Mouse (Mus musculus): ENCODE measurements around the gene Sstr2. TPM values are rescaled to one million over a fixed set of nuclear protein-coding genes. Genes with fewer than 3 reads are reported as not detected.
A peak's percentile ranks its signal among the peaks of the same experiment; 100 is the strongest.

The Sstr2 gene
- polyA plus RNA-seq, 1 experiment = 1.3 TPM

DNA sequence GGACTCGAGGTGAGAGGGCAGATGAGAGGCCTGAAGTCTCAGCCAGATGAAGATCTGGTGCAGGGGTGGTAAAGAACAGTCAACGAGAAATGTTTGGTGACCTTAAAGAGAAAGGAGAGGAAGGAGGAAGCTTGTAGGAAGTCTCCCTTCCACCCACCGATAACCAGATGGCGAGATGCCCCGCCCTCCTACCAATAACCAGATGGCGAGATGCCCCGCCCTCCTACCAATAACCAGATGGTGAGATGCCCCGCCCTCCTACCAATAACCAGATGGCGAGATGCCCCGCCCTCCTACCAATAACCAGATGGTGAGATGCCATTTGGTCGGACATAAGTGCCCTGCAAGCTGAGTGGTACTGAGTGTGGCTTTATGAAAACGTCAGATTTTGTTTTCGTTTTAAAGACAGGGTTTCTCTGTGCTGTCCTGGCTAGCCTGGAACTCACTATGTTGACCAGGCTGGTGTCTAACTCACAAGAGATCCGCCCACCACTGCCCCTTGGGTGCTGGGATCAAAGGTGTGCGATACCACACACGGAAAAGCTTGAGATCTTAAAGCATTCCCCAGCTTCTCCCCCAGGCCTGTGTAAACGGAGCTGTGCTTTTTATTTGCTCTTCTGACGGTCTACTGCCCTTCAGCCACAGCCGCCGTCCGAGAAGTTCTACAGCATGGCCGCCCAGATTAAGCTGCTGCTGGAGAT is 32.2 kb downstream of the Sstr2 start:
- peak overlapping the region; percentile 0; the same call in 1 of the 2 replicates for H3K4me3 ChIP-seq (ENCODE audit: control insufficient read depth, low read depth, low read length)
- H3K36me3 ChIP-seq (ENCODE audit: control insufficient read depth, insufficient read depth, low read length) = no peaks in the 10 kb centered on the region; the same call in 1 of the 2 replicates
- TF ChIP-seq POLR2A (IDR thresholded peaks at IDR 0.05; ENCODE audit: control insufficient read depth, low read depth, low read length) = no peak
- TF ChIP-seq CTCF (IDR thresholded peaks at IDR 0.05; ENCODE audit: control insufficient read depth, insufficient read depth, insufficient replicate concordance, low read depth, low read length) = no peak
- H3K27ac ChIP-seq (ENCODE audit: control insufficient read depth, insufficient read depth, low read depth, low read length) = no peak overlapping the region
- no peaks in the 10 kb centered on the region for H3K27me3 ChIP-seq (ENCODE audit: control insufficient read depth, insufficient read depth, low read length)
- peaks cover 16% of the 10 kb centered on the region for H3K4me1 ChIP-seq (ENCODE audit: control insufficient read depth, insufficient read depth, low read length)

DNA sequence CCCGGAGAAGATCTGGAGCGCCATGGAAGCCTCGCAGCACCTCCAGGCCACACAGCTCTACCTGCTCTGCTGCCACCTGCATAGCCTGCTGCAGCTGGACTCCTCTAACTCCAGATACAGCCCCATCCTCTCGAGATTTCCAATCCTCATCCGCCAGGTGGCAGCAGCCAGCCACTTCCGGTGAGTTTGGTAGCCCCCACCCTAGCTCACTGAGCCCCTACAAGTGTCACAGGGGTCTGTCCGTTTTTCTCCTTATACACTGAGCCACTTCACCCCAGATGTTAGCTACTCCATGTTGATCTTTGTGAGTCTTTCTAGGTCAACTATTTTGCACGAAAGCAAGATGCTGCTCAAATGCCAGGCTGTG is 32.7 kb downstream of the Sstr2 start:
- H3K36me3 ChIP-seq (ENCODE audit: control insufficient read depth, insufficient read depth, low read length) = no peaks in the 10 kb centered on the region; the same call in 1 of the 2 replicates
- TF ChIP-seq POLR2A (IDR thresholded peaks at IDR 0.05; ENCODE audit: control insufficient read depth, low read depth, low read length) (no peak), CTCF (IDR thresholded peaks at IDR 0.05; ENCODE audit: control insufficient read depth, insufficient read depth, insufficient replicate concordance, low read depth, low read length) (peak; percentile 50; the same call in 1 of the 2 replicates)
- H3K4me1 ChIP-seq (ENCODE audit: control insufficient read depth, insufficient read depth, low read length) = peaks cover 16% of the 10 kb centered on the region
- no peak overlapping the region for H3K27ac ChIP-seq (ENCODE audit: control insufficient read depth, insufficient read depth, low read depth, low read length)
- peak overlapping the region; percentile 0; the same call in 1 of the 2 replicates for H3K4me3 ChIP-seq (ENCODE audit: control insufficient read depth, low read depth, low read length)
- H3K27me3 ChIP-seq (ENCODE audit: control insufficient read depth, insufficient read depth, low read length) = no peaks in the 10 kb centered on the region

- Histone ChIP-seq H3K27ac (ENCODE audit: control insufficient read depth, insufficient read depth, low read depth, low read length) (no peak overlapping the region), H3K27me3 (ENCODE audit: control insufficient read depth, insufficient read depth, low read length) (no peaks in the 10 kb centered on the region), H3K4me1 (ENCODE audit: control insufficient read depth, insufficient read depth, low read length) (peaks cover 16% of the 10 kb centered on the region), H3K4me3 (ENCODE audit: control insufficient read depth, low read depth, low read length) (no peak overlapping the region), H3K36me3 (ENCODE audit: control insufficient read depth, insufficient read depth, low read length) (no peaks in the 10 kb centered on the region; the same call in 1 of the 2 replicates)
- TF ChIP-seq CTCF (IDR thresholded peaks at IDR 0.05; ENCODE audit: control insufficient read depth, insufficient read depth, insufficient replicate concordance, low read depth, low read length) (no peak), POLR2A (IDR thresholded peaks at IDR 0.05; ENCODE audit: control insufficient read depth, low read depth, low read length) (no peak)
These were observed 33.4 kb downstream of the Sstr2 start for GRCm38 (mm10) chr11:113652516-113652915.

DNA sequence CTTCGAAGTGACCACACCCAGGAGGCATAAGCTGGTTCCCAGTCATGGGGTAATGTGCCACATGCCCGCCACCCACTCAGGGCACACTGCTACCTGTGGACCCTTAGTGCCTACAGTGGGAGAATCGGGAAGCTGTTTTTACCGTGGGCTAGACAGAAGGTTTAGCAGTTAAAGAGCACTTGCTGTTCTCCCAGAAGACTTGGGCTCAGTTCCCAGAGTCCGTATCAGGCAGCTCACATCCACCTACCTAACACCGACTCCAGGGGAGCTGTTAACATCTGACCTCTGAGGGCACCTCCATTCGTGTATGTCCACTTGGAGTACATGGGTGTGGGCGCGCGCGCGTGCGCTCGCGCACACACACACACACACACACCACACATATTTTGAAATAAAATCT is 35.0 kb downstream of the Sstr2 start:
- no peak for TF ChIP-seq POLR2A (IDR thresholded peaks at IDR 0.05; ENCODE audit: control insufficient read depth, low read depth, low read length)
- no peak for TF ChIP-seq CTCF (IDR thresholded peaks at IDR 0.05; ENCODE audit: control insufficient read depth, insufficient read depth, insufficient replicate concordance, low read depth, low read length)
- Histone ChIP-seq H3K27me3 (ENCODE audit: control insufficient read depth, insufficient read depth, low read length) (no peaks in the 10 kb centered on the region), H3K4me3 (ENCODE audit: control insufficient read depth, low read depth, low read length) (no peak overlapping the region), H3K36me3 (ENCODE audit: control insufficient read depth, insufficient read depth, low read length) (no peaks in the 10 kb centered on the region; the same call in 1 of the 2 replicates), H3K4me1 (ENCODE audit: control insufficient read depth, insufficient read depth, low read length) (peaks cover 5% of the 10 kb centered on the region; the same call in 1 of the 2 replicates), H3K27ac (ENCODE audit: control insufficient read depth, insufficient read depth, low read depth, low read length) (no peak overlapping the region)

GRCm38 (mm10) chr11:113654561-113655270 is 35.6 kb downstream of the Sstr2 start:
- no peaks in the 10 kb centered on the region for H3K27me3 ChIP-seq (ENCODE audit: control insufficient read depth, insufficient read depth, low read length)
- no peak overlapping the region for H3K4me3 ChIP-seq (ENCODE audit: control insufficient read depth, low read depth, low read length)
- peaks cover 5% of the 10 kb centered on the region; the same call in 1 of the 2 replicates for H3K4me1 ChIP-seq (ENCODE audit: control insufficient read depth, insufficient read depth, low read length)
- H3K27ac ChIP-seq (ENCODE audit: control insufficient read depth, insufficient read depth, low read depth, low read length) = no peak overlapping the region
- H3K36me3 ChIP-seq (ENCODE audit: control insufficient read depth, insufficient read depth, low read length) = no peaks in the 10 kb centered on the region; the same call in 1 of the 2 replicates
- TF ChIP-seq POLR2A (IDR thresholded peaks at IDR 0.05; ENCODE audit: control insufficient read depth, low read depth, low read length) = no peak
- TF ChIP-seq CTCF (IDR thresholded peaks at IDR 0.05; ENCODE audit: control insufficient read depth, insufficient read depth, insufficient replicate concordance, low read depth, low read length) = no peak

DNA sequence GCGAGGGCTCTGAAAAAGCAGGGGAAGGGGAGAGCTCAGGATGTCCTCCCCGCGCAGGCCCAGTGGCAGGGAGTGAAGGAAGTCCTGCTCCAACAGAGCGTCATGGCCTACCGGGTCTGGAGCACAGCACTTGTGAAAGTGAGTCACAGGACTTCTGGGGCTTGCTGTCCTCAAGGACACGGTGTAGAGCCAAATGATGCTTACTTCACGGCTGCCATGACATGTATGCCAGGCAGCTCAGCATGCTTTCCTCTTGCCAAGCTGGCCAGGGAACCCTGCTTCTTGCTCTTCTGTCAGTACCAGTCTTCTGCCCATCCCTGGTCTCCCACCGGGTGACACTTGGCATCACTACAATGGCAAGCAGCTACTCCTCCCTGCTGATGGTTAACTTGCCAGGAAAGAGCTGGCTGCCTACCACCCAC is 37.4 kb downstream of the Sstr2 start:
- Histone ChIP-seq H3K36me3 (ENCODE audit: control insufficient read depth, insufficient read depth, low read length) (peaks cover 2% of the 10 kb centered on the region; the same call in 1 of the 2 replicates), H3K4me1 (ENCODE audit: control insufficient read depth, insufficient read depth, low read length) (no peaks in the 10 kb centered on the region), H3K4me3 (ENCODE audit: control insufficient read depth, low read depth, low read length) (no peak overlapping the region), H3K27ac (ENCODE audit: control insufficient read depth, insufficient read depth, low read depth, low read length) (no peak overlapping the region), H3K27me3 (ENCODE audit: control insufficient read depth, insufficient read depth, low read length) (no peaks in the 10 kb centered on the region)
- TF ChIP-seq CTCF (IDR thresholded peaks at IDR 0.05; ENCODE audit: control insufficient read depth, insufficient read depth, insufficient replicate concordance, low read depth, low read length) (no peak), POLR2A (IDR thresholded peaks at IDR 0.05; ENCODE audit: control insufficient read depth, low read depth, low read length) (no peak)

DNA sequence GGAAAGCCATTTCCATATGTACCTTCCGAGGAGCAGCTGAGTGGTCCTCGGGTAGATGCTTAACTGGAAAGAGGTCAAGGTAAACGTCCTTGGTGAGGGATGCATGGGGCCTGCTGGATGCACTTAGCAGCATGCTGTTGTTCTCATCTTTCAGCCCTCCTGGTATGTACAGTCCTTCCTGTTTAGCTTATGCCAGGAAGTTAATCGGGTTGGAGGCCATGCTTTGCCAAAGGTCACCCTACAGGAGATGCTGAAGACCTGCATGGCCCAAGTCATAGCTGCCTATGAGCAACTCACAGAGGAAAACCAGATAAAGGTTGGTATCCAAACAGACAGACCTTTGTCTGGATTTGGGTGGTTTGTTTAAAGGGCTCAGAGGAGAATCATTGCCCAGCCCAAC is 38.1 kb downstream of the Sstr2 start:
- TF ChIP-seq CTCF (IDR thresholded peaks at IDR 0.05; ENCODE audit: control insufficient read depth, insufficient read depth, insufficient replicate concordance, low read depth, low read length) (no peak), POLR2A (IDR thresholded peaks at IDR 0.05; ENCODE audit: control insufficient read depth, low read depth, low read length) (no peak)
- H3K36me3 ChIP-seq (ENCODE audit: control insufficient read depth, insufficient read depth, low read length) = peaks cover 2% of the 10 kb centered on the region; the same call in 1 of the 2 replicates

More for the DNA sequence above, 38.1 kb downstream of the Sstr2 start:
- Histone ChIP-seq H3K4me3 (ENCODE audit: control insufficient read depth, low read depth, low read length) (no peak overlapping the region), H3K27ac (ENCODE audit: control insufficient read depth, insufficient read depth, low read depth, low read length) (no peak overlapping the region), H3K4me1 (ENCODE audit: control insufficient read depth, insufficient read depth, low read length) (no peaks in the 10 kb centered on the region), H3K27me3 (ENCODE audit: control insufficient read depth, insufficient read depth, low read length) (no peaks in the 10 kb centered on the region)

All from testis, adult 2 months (tissue).